Mouse (Mus musculus) myocyte (in vitro differentiated cells): Measurements from ENCODE around the gene Adat1. TPM values are rescaled to one million over a fixed set of nuclear protein-coding genes. Genes with fewer than 3 reads are reported as not detected.

ENCODE experiments used
- H3K27me3 ChIP-seq: one replicate; pipeline ENCODE4 v1.6.1; 2011; ENCODE audit not compliant: control insufficient read depth, insufficient read depth, insufficient read length
- H3K36me3 ChIP-seq: one replicate; pipeline ENCODE4 v1.6.1; 2011; ENCODE audit not compliant: control insufficient read depth, insufficient read depth
- H3K4me2 ChIP-seq: one replicate; pipeline ENCODE4 v1.6.1; 2011; ENCODE audit warnings: low read depth, control low read depth
- H3K4me3 ChIP-seq: one replicate; pipeline ENCODE4 v1.5.1; 2011; ENCODE audit warnings: mild to moderate bottlenecking, control low read depth, moderate library complexity
- H3K79me2 ChIP-seq: one replicate; pipeline ENCODE4 v1.6.1; 2011; ENCODE audit not compliant: control insufficient read depth, insufficient read depth
- H3ac ChIP-seq: one replicate; pipeline ENCODE4 v1.6.1; 2011; ENCODE audit not compliant: control insufficient read depth, insufficient read length
- CEBPB ChIP-seq: IDR thresholded peaks from 2 replicates; pipeline ENCODE4 v1.6.1; 2011; ENCODE audit warnings: mild to moderate bottlenecking, moderate library complexity; ENCODE audit not compliant: poor library complexity, insufficient read depth, severe bottlenecking
- E2F4 ChIP-seq: IDR thresholded peaks from one replicate; pipeline ENCODE4 v1.6.1; 2011; ENCODE audit warnings: mild to moderate bottlenecking, control low read depth, moderate library complexity; ENCODE audit not compliant: insufficient read depth
- MAX ChIP-seq: IDR thresholded peaks from one replicate; pipeline ENCODE4 v1.6.1; 2011; ENCODE audit warnings: low read depth, mild to moderate bottlenecking, control low read depth
- MYOD1 ChIP-seq, 3 experiments: IDR thresholded peaks; one replicate each; pipeline ENCODE4 v1.6.1; 2011; ENCODE audit warnings: control low read depth in 2 of 3, low read depth in 2 of 3, mild to moderate bottlenecking in 2 of 3, moderate library complexity in 1 of 3; ENCODE audit not compliant: insufficient read length in 2 of 3, control insufficient read depth in 1 of 3
- MYOG ChIP-seq, 3 experiments: IDR thresholded peaks; one replicate each; pipeline ENCODE4 v1.6.1; 2011; ENCODE audit warnings: control low read depth in 2 of 3, low read depth in 2 of 3, mild to moderate bottlenecking in 2 of 3; ENCODE audit not compliant: insufficient read length in 2 of 3, control insufficient read depth in 1 of 3, insufficient read depth in 1 of 3
- POLR2A ChIP-seq: IDR thresholded peaks from one replicate; pipeline ENCODE4 v1.6.1; 2011; ENCODE audit warnings: low read depth, mild to moderate bottlenecking, control low read depth, moderate library complexity; ENCODE audit not compliant: insufficient read length
- POLR2AphosphoS2 ChIP-seq: IDR thresholded peaks from one replicate; pipeline ENCODE4 v1.6.1; 2011; ENCODE audit warnings: low read depth, control low read depth; ENCODE audit not compliant: insufficient read length
- REST ChIP-seq: IDR thresholded peaks from one replicate; pipeline ENCODE4 v1.6.1; 2011; ENCODE audit warnings: mild to moderate bottlenecking, control low read depth, moderate library complexity; ENCODE audit not compliant: insufficient read depth, insufficient read length
- SRF ChIP-seq: IDR thresholded peaks from one replicate; pipeline ENCODE4 v1.6.1; 2011; ENCODE audit warnings: low read depth; ENCODE audit not compliant: control insufficient read depth, insufficient read length
- TCF12 ChIP-seq: IDR thresholded peaks from one replicate; pipeline ENCODE4 v1.6.1; 2011; ENCODE audit warnings: mild to moderate bottlenecking, control low read depth; ENCODE audit not compliant: poor library complexity, insufficient read depth, severe bottlenecking
- TCF3 ChIP-seq: IDR thresholded peaks from one replicate; pipeline ENCODE4 v1.6.1; 2011; ENCODE audit warnings: low read depth, control low read depth; ENCODE audit not compliant: insufficient read length
- USF1 ChIP-seq: IDR thresholded peaks from one replicate; pipeline ENCODE4 v1.6.1; 2011; ENCODE audit warnings: low read depth, mild to moderate bottlenecking, control low read depth, moderate library complexity
- polyA plus RNA-seq: library from polyadenylated mRNA; unstranded; fragments of >200 nt; fragmentation: generic; extraction: Trizol; gene quantifications from one replicate; pipeline ENCODE4 v1.2.1, GENCODE M21; 2012; ENCODE audit warnings: missing spikeins

The Adat1 gene
- polyA plus RNA-seq, 1 experiment: 2.8 TPM

GRCm38 (mm10) chr8:111934201-111934600 is 57.9 kb downstream of the Adat1 start:
- Histone ChIP-seq H3K79me2 (no peaks in the 10 kb centered on the region), H3K27me3 (no peaks in the 10 kb centered on the region), H3ac (no peak overlapping the region), H3K4me2 (peak overlapping the region; percentile 96), H3K36me3 (no peaks in the 10 kb centered on the region), H3K4me3 (peak overlapping the region; percentile 25)
- TF ChIP-seq E2F4: no peak
- TF ChIP-seq MYOD1 (IDR thresholded peaks at IDR 0.05; ENCODE audit: control insufficient read depth in 1 of 3, insufficient read length in 2 of 3, low read depth in 2 of 3): no peak
- TF ChIP-seq SRF: no peak
- TF ChIP-seq MAX: no peak
- TF ChIP-seq TCF12: no peak

GRCm38 (mm10) chr8:111933348-111934076 is 58.6 kb downstream of the Adat1 start, which contains the start of gene Tmem231:
Gene Tmem231, minus strand, starts transcription at chr8:111933881.
- Histone ChIP-seq H3K4me2 (peak within 1 kb of the TSS; percentile 96), H3K27me3 (no peaks in the 10 kb centered on the region)

GRCm38 (mm10) chr8:111932580-111933336 is 59.3 kb downstream of the Adat1 start:
- Histone ChIP-seq H3ac (no peak overlapping the region), H3K4me3 (peak overlapping the region; percentile 25), H3K27me3 (no peaks in the 10 kb centered on the region), H3K79me2 (no peaks in the 10 kb centered on the region), H3K4me2 (peak overlapping the region; percentile 96), H3K36me3 (no peaks in the 10 kb centered on the region)
- TF ChIP-seq MYOG (IDR thresholded peaks at IDR 0.05; ENCODE audit: control insufficient read depth in 1 of 3, insufficient read depth in 1 of 3, insufficient read length in 2 of 3, low read depth in 2 of 3) (peak in 2 of 3 experiments; percentile 64 to 73), SRF (no peak), MYOD1 (IDR thresholded peaks at IDR 0.05; ENCODE audit: control insufficient read depth in 1 of 3, insufficient read length in 2 of 3, low read depth in 2 of 3) (peak; percentile 54 to 78 (median 78)), E2F4 (no peak)

More at GRCm38 (mm10) chr8:111933348-111934076, 58.6 kb downstream of the Adat1 start, which contains the start of gene Tmem231:
- H3ac ChIP-seq: no peak within 1 kb of the TSS
- H3K4me3 ChIP-seq: peak within 1 kb of the TSS; percentile 25
- TF ChIP-seq POLR2A: peak; percentile 37
- TF ChIP-seq USF1: no peak
- H3K36me3 ChIP-seq: no peaks in the 10 kb centered on the region
- H3K79me2 ChIP-seq: no peaks in the 10 kb centered on the region

- Histone ChIP-seq H3K27me3 (no peaks in the 10 kb centered on the region), H3K4me3 (no peak overlapping the region), H3ac (no peak overlapping the region), H3K79me2 (no peaks in the 10 kb centered on the region), H3K36me3 (no peaks in the 10 kb centered on the region), H3K4me2 (peak overlapping the region; percentile 96)
- no peak for TF ChIP-seq MAX
- TF ChIP-seq MYOG (IDR thresholded peaks at IDR 0.05; ENCODE audit: control insufficient read depth in 1 of 3, insufficient read depth in 1 of 3, insufficient read length in 2 of 3, low read depth in 2 of 3): no peak
- TF ChIP-seq TCF3: no peak
- no peak for TF ChIP-seq POLR2AphosphoS2
- no peak for TF ChIP-seq POLR2A
- no peak for TF ChIP-seq REST
- no peak for TF ChIP-seq SRF
- no peak for TF ChIP-seq MYOD1 (IDR thresholded peaks at IDR 0.05; ENCODE audit: control insufficient read depth in 1 of 3, insufficient read length in 2 of 3, low read depth in 2 of 3)
- TF ChIP-seq USF1: no peak
- no peak for TF ChIP-seq TCF12
- no peak for TF ChIP-seq E2F4
- TF ChIP-seq CEBPB: no peak
Measured at GRCm38 (mm10) chr8:111931721-111932120, 60.4 kb downstream of the Adat1 start.

GRCm38 (mm10) chr8:111929648-111930344 is 62.3 kb downstream of the Adat1 start:
- H3K4me3 ChIP-seq: no peak overlapping the region
- no peak overlapping the region for H3K4me2 ChIP-seq
- no peaks in the 10 kb centered on the region for H3K79me2 ChIP-seq
- no peaks in the 10 kb centered on the region for H3K36me3 ChIP-seq
- H3ac ChIP-seq: no peak overlapping the region
- no peaks in the 10 kb centered on the region for H3K27me3 ChIP-seq
- TF ChIP-seq POLR2A (no peak), MYOD1 (IDR thresholded peaks at IDR 0.05; ENCODE audit: control insufficient read depth in 1 of 3, insufficient read length in 2 of 3, low read depth in 2 of 3) (no peak), REST (no peak), USF1 (no peak), MAX (no peak), TCF3 (no peak)
